Mouse (Mus musculus) G1E (cell line): ENCODE measurements around the gene Atxn7l1. TPM values are rescaled to one million over a fixed set of nuclear protein-coding genes. Genes with fewer than 3 reads are reported as not detected.

ENCODE experiments used
- ATAC-seq: 2 replicates; pipeline ENCODE4 v1.8.0; 2016; ENCODE audit warnings: mild to moderate bottlenecking; ENCODE audit not compliant: insufficient number of reproducible peaks, poor library complexity, low FRiP score, severe bottlenecking; ENCODE audit errors: extremely low read depth
- DNase-seq: peaks from one replicate; pipeline ENCODE4 v3.0.0; 2012; ENCODE audit warnings: low spot score
- H3K27me3 ChIP-seq: 2 replicates; pipeline ENCODE4 v1.6.1; 2012; ENCODE audit warnings: mild to moderate bottlenecking, low read length, inconsistent platforms; ENCODE audit not compliant: insufficient read depth
- H3K36me3 ChIP-seq: replicated peaks from 2 replicates; pipeline ENCODE3; 2012; ENCODE audit warnings: mild to moderate bottlenecking, inconsistent platforms
- H3K4me1 ChIP-seq: 2 replicates; pipeline ENCODE4 v1.6.1; 2012; ENCODE audit warnings: low read depth, low read length, inconsistent platforms, mixed read lengths; ENCODE audit not compliant: insufficient read depth
- H3K4me3 ChIP-seq: 2 replicates; pipeline ENCODE4 v1.5.1; 2012; ENCODE audit warnings: low read depth, mild to moderate bottlenecking, inconsistent platforms, low read length, moderate library complexity, mixed read lengths
- H3K9me3 ChIP-seq: replicated peaks from 2 replicates; pipeline ENCODE4 v1.6.1; 2012; ENCODE audit warnings: inconsistent platforms
- CTCF ChIP-seq: IDR thresholded peaks from 2 replicates; pipeline ENCODE4 v1.5.1; 2012; ENCODE audit warnings: low read depth, low read length, inconsistent platforms, mixed read lengths
- GATA1 ChIP-seq: IDR thresholded peaks from 2 replicates; pipeline ENCODE4 v1.6.1; 2012; ENCODE audit warnings: borderline replicate concordance, low read length, inconsistent platforms, mixed read lengths
- GATA2 ChIP-seq: IDR thresholded peaks from 2 replicates; pipeline ENCODE4 v1.6.1; 2012; ENCODE audit warnings: low read depth, low read length, inconsistent platforms, borderline replicate concordance
- POLR2AphosphoS5 ChIP-seq: IDR thresholded peaks from 2 replicates; pipeline ENCODE4 v1.6.1; 2012; ENCODE audit warnings: low read depth, low read length, inconsistent platforms; ENCODE audit not compliant: insufficient replicate concordance
- TAL1 ChIP-seq: conservative IDR thresholded peaks from 2 replicates; pipeline ENCODE4 v1.6.1; 2012; ENCODE audit warnings: low read depth, low read length, inconsistent platforms, mixed read lengths
- polyA plus RNA-seq: library from polyadenylated mRNA; stranded (reverse); fragments of >175 nt; gene quantifications from 2 replicates; pipeline ENCODE4 v1.2.3, GENCODE M21; 2012
- total RNA-seq, 2 experiments: library from RNA; stranded (forward) in 1 of 2; stranded (reverse) in 1 of 2; fragments of 200-1000 nt in 1 of 2; fragments of >200 nt in 1 of 2; fragmentation: Nextera tagmentation in 1 of 2; gene quantifications; 2 replicates each; pipeline ENCODE4 v1.2.3; 2014 to 2017

The Atxn7l1 gene
- total and polyA plus RNA-seq, 3 experiments = 51.0 to 282 (median 56.6) TPM

DNA sequence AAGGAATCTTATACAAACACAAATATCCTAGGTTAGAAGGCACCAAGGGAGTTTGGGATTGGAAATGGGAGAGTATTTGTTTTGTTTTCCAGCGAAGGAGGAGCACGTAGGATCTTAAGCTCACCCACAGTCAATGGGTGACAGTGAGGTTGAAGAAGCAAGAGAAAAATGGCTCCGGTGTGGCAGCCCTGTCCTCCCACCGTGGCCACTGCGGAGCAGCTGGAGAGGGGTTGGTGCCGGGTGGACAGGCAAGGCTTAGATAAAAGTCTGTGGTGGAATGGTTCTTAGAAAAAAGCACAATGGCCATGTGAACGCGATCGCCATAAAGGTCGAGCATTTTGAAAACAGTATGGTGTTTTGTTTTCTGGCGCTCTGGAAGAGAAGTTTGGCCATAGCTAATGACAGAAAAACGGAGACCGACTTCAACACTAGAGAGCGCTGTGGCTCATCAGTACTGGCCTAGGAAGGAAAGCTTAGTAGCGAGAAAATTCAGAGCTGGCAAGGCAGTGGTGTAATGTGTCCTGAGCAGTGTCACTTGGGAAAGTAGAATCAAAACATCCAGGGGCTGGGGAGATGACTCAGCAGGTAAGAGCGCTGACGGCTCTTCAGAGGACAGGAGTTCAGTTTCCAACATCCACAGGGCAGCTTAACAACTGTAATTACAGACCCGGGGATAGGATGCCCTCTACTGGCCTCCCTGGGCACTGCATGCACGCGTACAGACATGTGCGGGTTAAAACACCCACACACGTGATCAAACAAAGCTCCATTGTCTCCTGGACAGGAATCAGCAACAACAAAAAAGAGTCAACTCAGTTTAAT, 232.3 kb downstream of the Atxn7l1 start:
- Histone ChIP-seq H3K4me1 (peaks cover 11% of the 10 kb centered on the region), H3K36me3 (peaks cover 6% of the 10 kb centered on the region), H3K4me3 (peak overlapping the region; percentile 55; the same call in 1 of the 2 replicates), H3K27me3 (peaks cover 5% of the 10 kb centered on the region), H3K9me3 (no peaks in the 10 kb centered on the region)
- TF ChIP-seq CTCF = peak; percentile 99
- TF ChIP-seq POLR2AphosphoS5 = no peak
- peak; percentile 87 for DNase-seq
- ATAC-seq = peak; percentile 77

DNA sequence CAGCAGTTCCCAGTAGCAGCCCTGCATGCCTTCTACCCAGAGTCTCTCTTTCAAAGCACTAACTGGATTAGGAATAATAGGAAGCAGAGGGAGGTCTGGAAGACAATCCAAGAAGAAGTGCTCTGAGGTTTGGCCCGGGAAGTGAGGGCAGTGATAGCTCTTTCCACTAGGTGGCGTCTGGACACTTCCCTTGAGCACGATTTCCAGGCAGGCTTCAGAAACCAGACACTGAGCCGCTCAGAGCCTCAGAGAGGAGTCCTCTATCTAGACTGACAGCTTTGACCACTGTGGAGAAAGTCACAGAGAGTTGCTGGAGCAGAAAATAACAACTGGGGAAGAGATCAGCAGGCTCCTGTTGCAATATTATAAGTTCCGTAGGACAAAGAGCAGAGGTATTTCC, 241.3 kb downstream of the Atxn7l1 start:
- no peaks in the 10 kb centered on the region for H3K4me1 ChIP-seq
- DNase-seq = peak; percentile 36
- TF ChIP-seq TAL1 (no peak), CTCF (peak; percentile 82)
- ATAC-seq = peak; percentile 88
- H3K9me3 ChIP-seq = no peaks in the 10 kb centered on the region
- H3K36me3 ChIP-seq = no peaks in the 10 kb centered on the region
- H3K27me3 ChIP-seq = peaks cover 41% of the 10 kb centered on the region
- no peak overlapping the region for H3K4me3 ChIP-seq

DNA sequence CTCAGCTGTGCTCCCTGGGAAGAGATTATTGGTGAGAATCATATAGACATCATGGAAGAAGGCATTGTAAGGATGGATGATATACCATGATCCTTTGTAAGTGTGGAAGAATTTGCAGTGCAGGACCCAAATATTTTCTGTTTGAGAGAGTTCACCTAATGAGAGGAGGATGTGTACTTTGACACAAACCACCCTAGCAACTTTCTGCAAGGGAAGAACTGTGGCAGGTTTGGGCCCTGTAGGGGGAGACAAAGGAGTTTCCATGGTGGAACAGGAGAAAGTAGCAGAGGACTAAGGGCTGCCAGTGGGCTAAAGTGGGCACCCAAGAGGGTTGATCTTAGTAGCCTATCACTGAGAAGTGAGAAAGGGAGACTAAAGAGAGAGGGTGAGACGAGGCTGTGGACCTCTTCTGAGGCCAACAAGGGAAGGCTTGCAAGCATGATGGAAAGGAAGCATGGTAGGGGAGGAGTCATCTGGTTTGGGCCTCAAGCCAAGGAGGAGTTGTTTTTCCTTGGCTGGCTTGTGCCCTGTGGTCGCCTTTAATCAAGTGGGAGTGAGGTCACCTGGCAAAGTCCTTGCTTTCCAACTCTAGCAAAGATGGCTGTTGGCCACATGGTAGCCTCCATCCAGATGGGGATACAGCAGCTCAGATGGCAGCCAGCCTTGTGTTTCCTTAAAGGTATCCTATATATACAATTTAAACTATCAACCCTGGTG, 243.5 kb downstream of the Atxn7l1 start:
- DNase-seq (no peak), ATAC-seq (no peak)
- H3K4me3 ChIP-seq = no peak overlapping the region

DNA sequence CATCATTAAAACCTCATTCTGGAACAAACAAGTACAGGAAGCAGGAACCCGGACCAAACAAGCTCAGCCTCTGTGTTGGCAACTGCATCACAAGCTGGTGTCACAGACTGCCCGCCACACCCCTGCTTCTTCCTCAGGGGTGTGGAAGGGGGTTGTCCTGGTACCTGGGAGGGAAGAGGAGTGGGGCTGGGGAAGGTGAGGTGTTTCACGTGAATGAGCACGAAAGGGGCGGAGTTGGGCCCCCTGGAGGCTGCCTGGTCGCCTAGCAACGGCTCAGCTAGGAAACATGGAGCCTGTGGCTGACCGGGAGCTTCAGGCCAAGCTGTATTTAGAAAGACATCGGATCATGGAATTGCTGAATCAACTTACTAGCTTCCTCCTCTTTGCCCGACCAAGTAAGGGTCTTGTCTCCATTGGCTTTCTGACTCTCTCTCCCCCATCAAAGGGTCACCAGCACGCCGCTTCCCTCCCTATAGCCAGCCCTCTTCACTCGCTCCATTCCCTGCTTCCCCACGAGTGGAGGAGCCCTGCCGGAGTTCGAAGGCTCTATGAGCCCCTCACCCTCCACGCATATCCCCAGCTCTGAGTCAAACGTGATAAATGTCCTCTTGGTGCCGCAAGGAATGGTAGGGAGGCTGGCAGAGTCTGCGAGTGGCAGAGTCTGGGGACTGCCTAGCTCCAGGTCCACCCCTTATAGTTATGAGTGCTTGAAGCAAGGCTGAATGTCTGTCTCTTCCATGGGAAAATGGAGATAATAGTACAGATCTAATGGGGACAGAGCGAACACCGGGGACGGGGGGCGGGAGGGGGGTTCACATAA, 247.5 kb downstream of the Atxn7l1 start, which contains the start of gene Efcab10:
Gene Efcab10 (plus strand): TSS at position 51 of the 820 bp plus-strand sequence.
- no peak for TF ChIP-seq GATA1
- no peak for TF ChIP-seq GATA2
- no peak for TF ChIP-seq CTCF
- TF ChIP-seq POLR2AphosphoS5 = no peak
- no peak for TF ChIP-seq TAL1
- Histone ChIP-seq H3K4me1 (no peaks in the 10 kb centered on the region), H3K4me3 (no peak within 1 kb of the TSS), H3K36me3 (no peaks in the 10 kb centered on the region), H3K9me3 (no peaks in the 10 kb centered on the region), H3K27me3 (peaks cover 22% of the 10 kb centered on the region)
- no peak for ATAC-seq
- no peak for DNase-seq

More for the DNA sequence above, 243.5 kb downstream of the Atxn7l1 start:
- no peaks in the 10 kb centered on the region for H3K36me3 ChIP-seq
- no peaks in the 10 kb centered on the region for H3K9me3 ChIP-seq
- H3K4me1 ChIP-seq = no peaks in the 10 kb centered on the region
- no peak for TF ChIP-seq CTCF
- TF ChIP-seq TAL1 = no peak
- no peak for TF ChIP-seq GATA2
- TF ChIP-seq GATA1 = no peak
- no peak for TF ChIP-seq POLR2AphosphoS5
- H3K27me3 ChIP-seq = peaks cover 36% of the 10 kb centered on the region

DNA sequence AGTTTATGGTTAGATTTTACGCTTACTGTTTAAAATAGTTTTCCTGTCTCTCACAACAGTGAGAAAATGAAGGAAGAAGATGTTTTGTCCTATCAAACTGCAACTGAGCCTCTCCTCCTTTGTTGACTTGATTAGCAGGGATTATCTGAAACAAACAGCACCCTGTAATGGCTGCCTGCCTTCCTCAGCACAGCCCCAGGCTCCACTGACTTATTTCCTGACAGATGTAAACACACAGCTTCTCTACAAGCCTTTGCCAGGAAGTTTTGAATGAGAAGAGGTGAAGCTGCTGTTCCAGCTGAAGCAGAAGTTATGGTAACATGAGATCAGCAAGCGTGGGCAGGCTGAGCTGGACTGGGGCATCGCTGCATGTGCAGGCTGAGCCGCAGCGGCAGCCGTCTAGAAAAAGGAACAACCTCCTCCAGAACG, 255.8 kb downstream of the Atxn7l1 start:
- no peaks in the 10 kb centered on the region for H3K4me1 ChIP-seq
- H3K36me3 ChIP-seq = no peaks in the 10 kb centered on the region
- TF ChIP-seq CTCF = no peak
- no peak for TF ChIP-seq GATA2
- no peak for TF ChIP-seq POLR2AphosphoS5
- TF ChIP-seq TAL1 = no peak
- no peak for TF ChIP-seq GATA1
- H3K4me3 ChIP-seq = no peak overlapping the region
- ATAC-seq (no peak), DNase-seq (no peak)
- H3K27me3 ChIP-seq = peaks cover 13% of the 10 kb centered on the region
- no peaks in the 10 kb centered on the region for H3K9me3 ChIP-seq

DNA sequence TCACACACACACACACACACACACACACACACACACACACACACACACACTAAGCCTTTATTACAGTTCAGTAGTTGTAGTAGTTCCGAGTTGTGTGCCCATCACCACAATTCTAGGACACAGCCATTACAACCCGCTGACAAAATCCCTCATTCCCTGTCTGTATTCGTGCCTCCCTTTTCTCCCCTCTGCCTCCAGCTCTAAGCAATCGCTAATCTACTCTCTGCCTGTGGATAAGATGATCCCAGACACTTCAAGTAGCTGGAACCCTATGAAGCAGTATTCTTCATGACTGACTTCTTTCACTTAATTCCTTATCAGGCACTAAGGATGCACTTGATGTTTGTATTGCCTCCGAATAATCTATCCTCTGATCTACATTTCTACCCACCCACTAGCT, 257.5 kb downstream of the Atxn7l1 start:
- H3K27me3 ChIP-seq = peaks cover 10% of the 10 kb centered on the region
- TF ChIP-seq TAL1 (no peak), GATA1 (no peak), CTCF (no peak), GATA2 (no peak)
- DNase-seq (no peak), ATAC-seq (no peak)
- no peaks in the 10 kb centered on the region for H3K4me1 ChIP-seq
- no peak overlapping the region for H3K4me3 ChIP-seq
- no peaks in the 10 kb centered on the region for H3K36me3 ChIP-seq
- no peaks in the 10 kb centered on the region for H3K9me3 ChIP-seq
